Mouse (Mus musculus): ENCODE results near the gene Pla2g4b.

Gene Pla2g4b

GRCm38 (mm10) chr2:120006696-120007095, 26.5 kb upstream of the Pla2g4b start:
- TF ChIP-seq GATA4 (IDR thresholded peaks at IDR 0.05; ENCODE audit: insufficient replicate concordance, low read length): no peak

- TF ChIP-seq GATA4 (IDR thresholded peaks at IDR 0.05; ENCODE audit: insufficient replicate concordance, low read length): no peak
These were observed 25.5 kb upstream of the Pla2g4b start for GRCm38 (mm10) chr2:120007680-120008210.

GRCm38 (mm10) chr2:120008672-120009071, 24.5 kb upstream of the Pla2g4b start:
- TF ChIP-seq GATA4 (IDR thresholded peaks at IDR 0.05; ENCODE audit: insufficient replicate concordance, low read length): no peak

- no peak for TF ChIP-seq GATA4 (IDR thresholded peaks at IDR 0.05; ENCODE audit: insufficient replicate concordance, low read length)
These were observed 21.6 kb upstream of the Pla2g4b start for GRCm38 (mm10) chr2:120011462-120012200.

GRCm38 (mm10) chr2:120012924-120013323, 20.3 kb upstream of the Pla2g4b start:
- TF ChIP-seq GATA4 (IDR thresholded peaks at IDR 0.05; ENCODE audit: insufficient replicate concordance, low read length): no peak

- TF ChIP-seq GATA4 (IDR thresholded peaks at IDR 0.05; ENCODE audit: insufficient replicate concordance, low read length): no peak
These were observed 19.3 kb upstream of the Pla2g4b start for GRCm38 (mm10) chr2:120013831-120014486.

GRCm38 (mm10) chr2:120015882-120016281, 17.3 kb upstream of the Pla2g4b start:
- no peak for TF ChIP-seq GATA4 (IDR thresholded peaks at IDR 0.05; ENCODE audit: insufficient replicate concordance, low read length)

GRCm38 (mm10) chr2:120017599-120017998, 15.6 kb upstream of the Pla2g4b start:
- no peak for TF ChIP-seq GATA4 (IDR thresholded peaks at IDR 0.05; ENCODE audit: insufficient replicate concordance, low read length)

- TF ChIP-seq GATA4 (IDR thresholded peaks at IDR 0.05; ENCODE audit: insufficient replicate concordance, low read length): no peak
These were observed 8.9 kb upstream of the Pla2g4b start for GRCm38 (mm10) chr2:120024337-120024736.

GRCm38 (mm10) chr2:120026984-120027949, 6.0 kb upstream of the Pla2g4b start, which contains the start of the genes Jmjd7 and Gm28042:
Gene Jmjd7, plus strand, starts transcription at chr2:120027483.
Gene Gm28042, plus strand, starts transcription at chr2:120027493.
- TF ChIP-seq GATA4 (IDR thresholded peaks at IDR 0.05; ENCODE audit: insufficient replicate concordance, low read length): no peak

- TF ChIP-seq GATA4 (IDR thresholded peaks at IDR 0.05; ENCODE audit: insufficient replicate concordance, low read length): no peak
These were observed 5.3 kb upstream of the Pla2g4b start for GRCm38 (mm10) chr2:120027950-120028331.

- TF ChIP-seq GATA4 (IDR thresholded peaks at IDR 0.05; ENCODE audit: insufficient replicate concordance, low read length): no peak
These were observed 2.8 kb upstream of the Pla2g4b start for GRCm38 (mm10) chr2:120030380-120030779.

GRCm38 (mm10) chr2:120033726-120034125, 509 bp downstream of the Pla2g4b start:
- TF ChIP-seq GATA4 (IDR thresholded peaks at IDR 0.05; ENCODE audit: insufficient replicate concordance, low read length): no peak

- TF ChIP-seq GATA4 (IDR thresholded peaks at IDR 0.05; ENCODE audit: insufficient replicate concordance, low read length): no peak
These were observed 4.5 kb downstream of the Pla2g4b start for GRCm38 (mm10) chr2:120037744-120038143.

GRCm38 (mm10) chr2:120040991-120041390, 7.8 kb downstream of the Pla2g4b start:
- TF ChIP-seq GATA4 (IDR thresholded peaks at IDR 0.05; ENCODE audit: insufficient replicate concordance, low read length): no peak
